Mouse (Mus musculus) cerebellum, adult 8-10 months (tissue): ENCODE measurements around the gene Sod2.
"Not testable (repeated sequence)": the region's sequence is repeated elsewhere in the genome, so short reads cannot be mapped to it uniquely, and the experiment has no call there.

Experiments
- DNase-seq: peaks from one replicate; pipeline ENCODE4 v3.0.0; 2022

Gene Sod2

GRCm38 (mm10) chr17:13006546-13006945 is at the start of gene Sod2:
Gene Sod2, plus strand, starts transcription at chr17:13006846.
- not testable (repeated sequence) for DNase-seq

GRCm38 (mm10) chr17:12959377-12959776 is 47.3 kb upstream of the Sod2 start:
- DNase-seq = peak; percentile 14

- DNase-seq = peak; percentile 95
Observed at GRCm38 (mm10) chr17:12960331-12960873, 46.2 kb upstream of the Sod2 start, which contains the start of gene Acat2. Gene Acat2, minus strand, starts transcription at chr17:12960747.

- no peak for DNase-seq
Observed at GRCm38 (mm10) chr17:12963476-12963875, 43.2 kb upstream of the Sod2 start.

- DNase-seq = no peak
Observed at GRCm38 (mm10) chr17:12967173-12967572, 39.5 kb upstream of the Sod2 start.

GRCm38 (mm10) chr17:12973851-12974250 is 32.8 kb upstream of the Sod2 start:
- no peak for DNase-seq

GRCm38 (mm10) chr17:12978546-12978945 is 28.1 kb upstream of the Sod2 start:
- no peak for DNase-seq

- no peak for DNase-seq
Observed at GRCm38 (mm10) chr17:12983988-12984387, 22.7 kb upstream of the Sod2 start.

GRCm38 (mm10) chr17:12988096-12988495 is 18.6 kb upstream of the Sod2 start:
- DNase-seq = not testable (repeated sequence)

- DNase-seq = no peak
Observed at GRCm38 (mm10) chr17:12990567-12991145, 16.0 kb upstream of the Sod2 start.

- no peak for DNase-seq
Observed at GRCm38 (mm10) chr17:12991194-12991634, 15.4 kb upstream of the Sod2 start.

- peak; percentile 88 for DNase-seq
Observed at GRCm38 (mm10) chr17:12991635-12992358, 14.8 kb upstream of the Sod2 start.

- peak; percentile 94 for DNase-seq
Observed at GRCm38 (mm10) chr17:12992470-12992991, 14.1 kb upstream of the Sod2 start.

- no peak for DNase-seq
Observed at GRCm38 (mm10) chr17:12994069-12994468, 12.6 kb upstream of the Sod2 start, which contains the start of gene Wtap. Gene Wtap, minus strand, starts transcription at chr17:12994169.

GRCm38 (mm10) chr17:12996345-12996744 is 10.3 kb upstream of the Sod2 start:
- peak; percentile 64 for DNase-seq

GRCm38 (mm10) chr17:12997890-12998289 is 8.8 kb upstream of the Sod2 start:
- no peak for DNase-seq

- no peak for DNase-seq
Observed at GRCm38 (mm10) chr17:12999069-12999468, 7.6 kb upstream of the Sod2 start.

GRCm38 (mm10) chr17:13002243-13002642 is 4.4 kb upstream of the Sod2 start:
- DNase-seq = not testable (repeated sequence)

GRCm38 (mm10) chr17:13004436-13004835 is 2.2 kb upstream of the Sod2 start:
- not testable (repeated sequence) for DNase-seq

- DNase-seq = no peak
Observed at GRCm38 (mm10) chr17:13006984-13007383, 338 bp downstream of the Sod2 start.

GRCm38 (mm10) chr17:13007730-13008425 is 1.2 kb downstream of the Sod2 start:
- DNase-seq = peak; percentile 99

- no peak for DNase-seq
Observed at GRCm38 (mm10) chr17:13008528-13008927, 1.9 kb downstream of the Sod2 start.

GRCm38 (mm10) chr17:13009887-13010286 is 3.2 kb downstream of the Sod2 start:
- no peak for DNase-seq
